Mouse (Mus musculus): ENCODE data around the gene Tbc1d19. TPM values are rescaled to one million over a fixed set of nuclear protein-coding genes. Genes with fewer than 3 reads are reported as not detected.

Tbc1d19 gene
- polyA plus RNA-seq, 1 experiment from 2014 or later: 9.9 TPM

DNA sequence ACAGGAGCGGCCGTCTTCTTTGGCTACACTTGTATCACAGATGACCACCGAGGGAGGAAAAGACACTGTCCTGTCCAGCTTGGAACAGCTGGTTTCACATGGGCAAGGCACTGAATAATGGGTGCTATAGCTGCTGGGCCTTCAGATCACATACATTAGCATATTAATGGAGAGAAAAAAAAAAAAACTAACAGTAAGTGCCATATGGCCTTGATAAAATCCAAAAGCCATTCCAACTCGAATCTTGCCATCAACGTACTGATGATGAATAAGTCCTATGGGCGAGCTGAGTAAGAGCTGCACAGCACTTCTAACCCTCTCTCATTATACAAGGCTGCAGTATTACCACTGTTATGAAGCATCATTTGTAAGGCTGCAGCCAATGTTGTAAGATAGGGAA is 45.2 kb downstream of the Tbc1d19 start:
- H3K4me1 ChIP-seq: no peaks in the 10 kb centered on the region
- no peak for ATAC-seq

DNA sequence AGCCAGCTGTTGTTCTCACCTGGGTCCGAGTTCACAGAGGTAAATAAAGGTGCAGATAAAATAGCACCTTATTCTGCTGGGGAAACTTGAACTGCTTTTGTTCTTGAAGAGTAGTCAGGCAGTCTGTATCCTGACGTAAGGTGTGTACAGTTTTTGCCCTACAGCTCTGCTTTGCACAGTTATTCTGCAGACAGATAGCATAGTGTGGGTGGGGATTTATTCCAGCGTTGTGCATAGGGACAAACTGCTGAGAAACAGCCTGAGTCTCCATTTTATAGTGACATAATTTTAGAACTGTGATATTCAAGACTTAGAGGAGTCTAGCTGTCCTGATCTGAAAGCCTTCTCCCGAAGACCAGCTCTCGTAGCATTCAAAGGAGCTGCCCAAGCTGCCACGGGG is 46.6 kb downstream of the Tbc1d19 start:
- Histone ChIP-seq H3K9ac (no peak overlapping the region), H3K27me3 (replicated peaks) (no peaks in the 10 kb centered on the region), H3K36me3 (no peaks in the 10 kb centered on the region; the same call in 1 of the 2 replicates), H3K27ac (no peak overlapping the region), H3K4me2 (no peak overlapping the region), H3K4me1 (no peaks in the 10 kb centered on the region), H3K4me3 (no peak overlapping the region), H3K9me3 (replicated peaks) (no peaks in the 10 kb centered on the region)
- no peak for ATAC-seq
- 67% methylated on average over 6 of the region's 6 CpGs for WGBS (ENCODE audit: insufficient replicate concordance)

More for the DNA sequence above, 45.2 kb downstream of the Tbc1d19 start:
- no peaks in the 10 kb centered on the region; the same call in 1 of the 2 replicates for H3K36me3 ChIP-seq
- 72% methylated on average over 6 of the region's 6 CpGs for WGBS (ENCODE audit: insufficient replicate concordance)
- H3K4me2 ChIP-seq: no peak overlapping the region
- no peak overlapping the region for H3K9ac ChIP-seq
- H3K27me3 ChIP-seq (replicated peaks): no peaks in the 10 kb centered on the region
- H3K9me3 ChIP-seq (replicated peaks): no peaks in the 10 kb centered on the region
- H3K27ac ChIP-seq: no peak overlapping the region
- no peak overlapping the region for H3K4me3 ChIP-seq

DNA sequence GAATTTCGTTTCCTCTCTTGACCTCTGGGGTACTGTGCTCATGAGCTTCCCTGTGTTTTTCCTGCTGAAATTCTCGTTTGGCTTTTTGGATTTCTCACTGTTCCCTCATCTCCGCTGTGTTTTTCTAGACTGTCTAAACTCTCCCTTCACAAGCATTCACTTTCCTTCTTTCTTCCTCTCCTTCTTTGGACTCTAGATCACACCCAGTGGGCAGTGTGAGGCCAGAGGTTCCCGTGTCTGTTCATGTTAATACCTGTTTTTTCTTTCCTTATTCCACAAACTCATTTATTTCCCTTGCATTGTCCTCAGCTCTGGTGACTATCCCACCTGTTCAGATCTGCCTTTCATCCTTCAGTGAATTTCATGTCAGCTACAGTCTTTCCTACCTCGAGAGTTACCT is 55.7 kb downstream of the Tbc1d19 start:
- Histone ChIP-seq H3K9ac (no peak overlapping the region), H3K4me3 (no peak overlapping the region), H3K4me1 (no peaks in the 10 kb centered on the region), H3K9me3 (replicated peaks) (no peaks in the 10 kb centered on the region), H3K36me3 (no peaks in the 10 kb centered on the region), H3K27ac (no peak overlapping the region), H3K27me3 (replicated peaks) (no peaks in the 10 kb centered on the region), H3K4me2 (no peak overlapping the region)
- ATAC-seq: no peak
- WGBS (ENCODE audit: insufficient replicate concordance): 64% methylated on average over 5 of the region's 5 CpGs

DNA sequence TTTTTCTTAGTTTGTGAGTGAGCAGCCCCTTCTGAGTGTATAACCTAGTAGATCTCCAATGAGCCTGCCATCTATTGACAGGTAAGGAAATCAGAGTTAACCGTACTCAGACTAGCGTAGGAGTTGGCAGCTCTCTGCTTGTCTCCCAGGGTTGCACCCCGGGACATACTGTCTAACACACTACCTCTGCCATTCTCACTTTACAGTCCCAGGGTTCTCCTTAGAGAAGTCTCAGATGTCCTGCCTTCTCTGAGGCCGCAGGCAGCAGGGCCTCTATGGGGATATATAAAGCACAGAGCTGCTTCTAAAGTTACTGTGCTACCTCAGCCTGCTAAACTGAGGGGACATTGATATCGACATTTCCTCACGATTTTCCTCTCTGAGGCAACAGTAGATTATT is 56.6 kb downstream of the Tbc1d19 start:
- Histone ChIP-seq H3K36me3 (no peaks in the 10 kb centered on the region), H3K27ac (no peak overlapping the region), H3K9ac (no peak overlapping the region), H3K9me3 (replicated peaks) (no peaks in the 10 kb centered on the region), H3K27me3 (replicated peaks) (no peaks in the 10 kb centered on the region), H3K4me2 (no peak overlapping the region), H3K4me1 (no peaks in the 10 kb centered on the region), H3K4me3 (no peak overlapping the region)
- WGBS (ENCODE audit: insufficient replicate concordance): 82% methylated on average over 6 of the region's 6 CpGs
- ATAC-seq: no peak

DNA sequence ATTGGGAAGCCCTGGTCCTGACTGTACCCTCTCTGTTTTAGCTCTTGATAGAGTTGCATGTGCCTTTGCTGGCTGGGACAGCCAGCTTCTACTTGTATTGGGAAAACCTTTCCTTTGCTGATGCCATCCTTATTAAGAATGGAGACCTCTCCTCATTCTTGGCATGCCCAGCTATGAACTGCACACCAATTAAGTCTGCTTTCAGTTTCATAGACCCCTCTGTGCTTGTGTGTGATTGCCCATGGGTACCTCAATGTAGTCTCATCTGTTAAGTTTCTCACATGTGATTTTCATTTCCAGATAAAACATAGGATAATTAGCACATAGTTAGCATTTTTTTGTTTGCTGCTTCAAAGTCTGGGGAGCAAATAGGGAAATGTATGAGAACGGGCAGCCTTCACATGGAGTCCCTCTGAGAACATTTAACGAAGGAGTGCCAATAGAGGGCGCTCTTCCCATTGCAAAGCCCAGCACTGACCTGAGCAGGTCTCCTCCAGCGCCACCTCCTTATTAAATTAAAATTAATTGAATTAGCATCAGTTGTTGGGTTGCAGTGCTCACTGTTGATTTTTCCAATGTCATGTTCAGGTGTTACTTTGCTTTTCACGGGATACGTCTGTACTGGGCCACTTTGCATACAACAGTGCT is 62.4 kb downstream of the Tbc1d19 start:
- Histone ChIP-seq H3K27ac (no peak overlapping the region), H3K9me3 (replicated peaks) (no peaks in the 10 kb centered on the region), H3K27me3 (replicated peaks) (no peaks in the 10 kb centered on the region), H3K4me3 (no peak overlapping the region), H3K9ac (no peak overlapping the region), H3K36me3 (no peaks in the 10 kb centered on the region), H3K4me1 (no peaks in the 10 kb centered on the region), H3K4me2 (peak overlapping the region; percentile 32; the same call in 1 of the 2 replicates)
- no peak for ATAC-seq
- 25% methylated on average over 6 of the region's 6 CpGs for WGBS (ENCODE audit: insufficient replicate concordance)

DNA sequence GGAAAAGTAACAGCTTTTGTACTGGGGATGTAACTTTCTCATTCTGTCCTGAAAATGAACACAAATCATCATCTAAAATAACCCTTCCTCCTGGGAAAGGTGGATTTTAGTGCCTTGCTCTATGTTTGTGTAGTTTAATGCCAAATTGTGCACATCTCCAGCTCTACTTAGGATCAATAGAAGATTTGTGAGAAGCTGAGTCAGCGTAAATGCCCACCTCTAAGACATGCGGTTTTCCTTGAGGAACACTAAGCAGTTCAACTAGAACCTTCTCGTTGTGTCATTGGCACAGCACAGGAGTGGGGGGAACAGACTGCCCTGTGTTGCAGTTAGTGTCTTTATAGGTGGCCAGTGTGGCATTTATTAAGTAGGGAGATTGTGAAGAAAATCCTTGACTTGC is 65.6 kb downstream of the Tbc1d19 start:
- no peak for ATAC-seq
- no peak overlapping the region for H3K4me3 ChIP-seq
- no peaks in the 10 kb centered on the region for H3K9me3 ChIP-seq (replicated peaks)
- H3K9ac ChIP-seq: no peak overlapping the region
- H3K27me3 ChIP-seq (replicated peaks): no peaks in the 10 kb centered on the region
- WGBS (ENCODE audit: insufficient replicate concordance): 64% methylated on average over 3 of the region's 3 CpGs
- no peak overlapping the region for H3K27ac ChIP-seq
- H3K4me1 ChIP-seq: no peaks in the 10 kb centered on the region
- no peak overlapping the region for H3K4me2 ChIP-seq
- H3K36me3 ChIP-seq: no peaks in the 10 kb centered on the region

DNA sequence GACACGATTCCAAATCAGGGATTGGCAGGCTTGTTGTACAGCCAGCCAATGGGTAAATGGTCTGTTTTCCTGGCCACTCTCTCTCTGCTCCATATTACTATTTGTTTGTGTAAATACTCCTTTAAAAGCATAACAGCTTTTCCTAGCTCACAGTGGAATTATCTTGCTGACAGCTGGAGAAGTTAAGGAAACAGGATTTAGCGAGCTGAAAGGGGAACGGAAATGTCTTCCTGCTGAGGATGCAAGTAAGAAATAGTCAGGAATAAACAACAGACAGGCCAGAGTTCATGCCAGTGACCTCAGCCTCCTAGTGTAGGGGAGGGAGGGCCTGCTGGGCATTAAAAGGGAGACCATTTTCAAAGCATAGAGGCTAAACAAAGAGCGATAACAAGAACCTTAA is 71.3 kb downstream of the Tbc1d19 start:
- Histone ChIP-seq H3K36me3 (no peaks in the 10 kb centered on the region), H3K9me3 (replicated peaks) (no peaks in the 10 kb centered on the region), H3K4me2 (no peak overlapping the region), H3K4me1 (no peaks in the 10 kb centered on the region), H3K27me3 (replicated peaks) (no peaks in the 10 kb centered on the region), H3K4me3 (no peak overlapping the region), H3K27ac (no peak overlapping the region), H3K9ac (no peak overlapping the region)
- WGBS (ENCODE audit: insufficient replicate concordance): 62% methylated on average over 4 of the region's 4 CpGs
- no peak for ATAC-seq

DNA sequence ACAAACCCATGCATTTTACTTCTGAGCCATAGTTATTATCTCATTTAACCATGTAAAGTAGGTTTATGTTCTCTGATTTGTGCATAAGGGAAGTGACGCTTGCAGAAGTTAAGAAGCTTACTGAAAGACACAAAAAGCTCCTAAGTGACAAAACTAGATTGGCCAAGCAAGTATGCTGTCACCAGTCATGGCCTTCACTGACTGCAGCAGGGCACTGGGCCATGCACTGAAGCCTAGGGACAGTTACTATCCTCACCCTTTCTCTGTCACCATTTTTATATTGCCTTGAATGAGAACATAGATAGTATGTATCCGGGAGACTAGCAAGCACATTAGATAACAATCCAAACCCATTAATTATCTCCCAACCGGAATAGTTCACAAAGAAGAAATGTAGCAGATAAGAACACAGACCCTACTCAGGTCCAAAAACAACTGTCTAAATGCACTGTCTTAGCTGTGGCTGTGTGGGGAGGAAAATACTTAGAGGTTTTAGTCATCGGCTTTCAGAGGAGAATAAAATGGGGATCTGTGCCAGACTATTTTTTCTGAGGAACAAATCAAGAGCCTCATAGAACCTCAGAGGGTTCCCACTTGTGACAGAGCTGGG is 72.1 kb downstream of the Tbc1d19 start:
- no peak for ATAC-seq
- no peak overlapping the region for H3K27ac ChIP-seq
- WGBS (ENCODE audit: insufficient replicate concordance): 60% methylated on average over 4 of the region's 4 CpGs
- no peak overlapping the region for H3K4me3 ChIP-seq
- H3K9me3 ChIP-seq (replicated peaks): no peaks in the 10 kb centered on the region
- H3K4me1 ChIP-seq: no peaks in the 10 kb centered on the region
- no peaks in the 10 kb centered on the region for H3K27me3 ChIP-seq (replicated peaks)
- H3K9ac ChIP-seq: no peak overlapping the region
- no peak overlapping the region for H3K4me2 ChIP-seq
- no peaks in the 10 kb centered on the region for H3K36me3 ChIP-seq

DNA sequence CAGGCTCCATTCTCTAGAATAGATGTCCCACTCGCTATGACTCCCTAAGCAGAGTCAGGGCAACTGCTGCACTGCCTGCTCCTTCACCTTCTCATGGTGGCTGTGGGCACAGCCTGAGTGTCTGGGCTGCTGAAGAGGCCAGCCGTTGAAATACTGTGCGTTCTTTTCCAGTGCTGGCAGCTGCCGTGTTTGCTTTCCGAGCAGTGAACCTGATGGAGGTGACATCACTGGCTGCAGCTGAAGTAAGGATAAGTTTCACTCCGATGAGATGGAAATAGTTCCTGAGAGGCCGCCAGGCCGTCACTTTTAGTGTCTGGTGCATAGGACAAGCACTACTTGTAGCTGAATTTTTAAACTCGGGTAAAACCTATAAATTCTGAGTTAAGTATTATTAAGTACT is 92.0 kb downstream of the Tbc1d19 start:
- Histone ChIP-seq H3K27me3 (replicated peaks) (no peaks in the 10 kb centered on the region), H3K27ac (no peak overlapping the region), H3K4me3 (no peak overlapping the region), H3K4me1 (no peaks in the 10 kb centered on the region), H3K4me2 (no peak overlapping the region), H3K36me3 (peaks cover 3% of the 10 kb centered on the region; the same call in 1 of the 2 replicates), H3K9me3 (replicated peaks) (no peaks in the 10 kb centered on the region), H3K9ac (no peak overlapping the region)
- ATAC-seq: no peak
- 73% methylated on average over 9 of the region's 9 CpGs for WGBS (ENCODE audit: insufficient replicate concordance)

DNA sequence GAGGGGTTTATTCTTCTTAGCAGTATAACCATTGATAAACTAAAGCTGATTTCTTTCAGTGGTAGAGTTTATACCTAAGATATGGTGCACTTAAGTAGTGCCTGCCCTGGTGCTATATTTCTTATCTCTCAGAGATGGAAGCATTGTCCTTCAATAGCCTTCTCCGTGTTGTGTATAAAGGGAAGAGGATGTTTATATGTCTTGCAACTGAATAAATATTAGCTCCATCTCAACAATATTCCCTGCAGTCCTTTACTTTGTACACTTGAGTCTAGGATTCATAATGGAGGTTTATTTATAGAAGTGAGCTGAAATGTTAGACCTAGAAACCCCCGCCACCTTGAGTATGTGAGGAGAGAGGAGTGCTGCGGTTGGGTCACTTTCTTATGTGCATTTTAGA is 93.4 kb downstream of the Tbc1d19 start:
- no peaks in the 10 kb centered on the region for H3K27me3 ChIP-seq (replicated peaks)
- H3K4me1 ChIP-seq: no peaks in the 10 kb centered on the region
- no peak for ATAC-seq
- H3K4me2 ChIP-seq: no peak overlapping the region
- H3K9ac ChIP-seq: no peak overlapping the region
- peaks cover 3% of the 10 kb centered on the region; the same call in 1 of the 2 replicates for H3K36me3 ChIP-seq
- no peaks in the 10 kb centered on the region for H3K9me3 ChIP-seq (replicated peaks)
- H3K27ac ChIP-seq: no peak overlapping the region
- H3K4me3 ChIP-seq: no peak overlapping the region
- 67% methylated on average over 3 of the region's 3 CpGs for WGBS (ENCODE audit: insufficient replicate concordance)

DNA sequence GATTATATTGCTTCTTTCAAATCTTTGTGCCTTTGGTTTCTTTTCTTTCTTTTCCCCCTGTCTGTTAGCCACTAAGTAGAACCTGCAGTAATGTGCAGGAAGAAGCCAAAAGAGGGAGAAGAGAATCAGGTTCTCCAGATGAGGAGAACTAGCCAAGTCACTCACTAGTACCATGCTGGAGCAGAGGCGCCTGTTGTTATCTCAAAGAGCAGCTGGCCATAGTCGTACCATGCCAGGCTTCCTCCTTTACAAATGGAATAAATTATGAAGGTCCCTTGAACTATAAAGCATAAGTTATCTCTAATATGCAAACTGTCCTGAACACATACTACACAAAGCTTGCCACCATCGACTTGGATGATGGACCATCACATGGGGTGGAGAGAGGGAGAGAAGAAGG is 99.8 kb downstream of the Tbc1d19 start:
- Histone ChIP-seq H3K9ac (no peak overlapping the region), H3K4me3 (no peak overlapping the region), H3K27ac (no peak overlapping the region), H3K4me2 (no peak overlapping the region), H3K36me3 (no peaks in the 10 kb centered on the region), H3K27me3 (replicated peaks) (no peaks in the 10 kb centered on the region), H3K9me3 (replicated peaks) (no peaks in the 10 kb centered on the region), H3K4me1 (no peaks in the 10 kb centered on the region)
- 39% methylated on average over 3 of the region's 3 CpGs for WGBS (ENCODE audit: insufficient replicate concordance)
- ATAC-seq: peak; percentile 90

DNA sequence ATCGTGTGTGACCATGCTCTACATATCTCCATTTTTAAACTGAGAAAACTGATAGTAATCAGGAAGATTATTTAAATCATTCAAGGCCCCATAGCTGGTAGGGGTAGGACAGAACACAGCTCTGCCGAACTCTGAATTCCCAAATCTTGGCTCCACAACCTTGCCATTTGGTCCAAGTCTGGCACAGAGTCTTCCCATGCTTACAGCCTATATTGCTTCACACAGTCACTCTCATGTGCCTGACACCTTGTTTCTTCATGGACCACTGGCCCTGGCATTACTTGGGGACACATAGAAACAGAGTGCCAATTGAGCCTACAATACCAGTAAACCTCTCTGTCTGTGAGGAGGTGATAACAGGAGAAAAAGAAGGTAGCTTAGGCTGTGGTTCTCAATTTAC is 111.0 kb downstream of the Tbc1d19 start:
- WGBS (ENCODE audit: insufficient replicate concordance): 72% methylated on average over 2 of the region's 2 CpGs
- Histone ChIP-seq H3K4me2 (no peak overlapping the region), H3K36me3 (no peaks in the 10 kb centered on the region), H3K9ac (no peak overlapping the region), H3K4me3 (no peak overlapping the region), H3K4me1 (0 out of 2 replicates have a peak, but pooled peaks cover 2% of the 10 kb centered on the region), H3K27me3 (replicated peaks) (no peaks in the 10 kb centered on the region), H3K9me3 (replicated peaks) (0 out of 2 replicates have a peak, but pooled peaks cover 3% of the 10 kb centered on the region), H3K27ac (no peak overlapping the region)
- ATAC-seq: no peak

All from liver, embryonic 12.5 days (tissue).